Mouse (Mus musculus) gastrocnemius, adult 18-20 months (tissue): ENCODE results near the gene Pcnp. TPM values are rescaled to one million over a fixed set of nuclear protein-coding genes. Genes with fewer than 3 reads are reported as not detected.

Experiments used
- DNase-seq: peaks from one replicate; pipeline ENCODE4 v3.0.0; 2021; ENCODE audit warnings: low spot score
- total RNA-seq, 2 experiments: library from RNA; stranded (reverse); gene quantifications; 2 replicates each; pipeline ENCODE4 v1.2.3; 2021

The Pcnp gene
- total RNA-seq, 2 experiments from 2014 or later: 56.6 to 57.2 TPM

GRCm38 (mm10) chr16:56037138-56038010 is 7.8 kb upstream of the Pcnp start, which contains the start of gene Trmt10c:
Trmt10c (minus strand) TSS chr16:56037819.
- peak; percentile 93 for DNase-seq

GRCm38 (mm10) chr16:56036501-56036900 is 7.0 kb upstream of the Pcnp start:
- DNase-seq: no peak

GRCm38 (mm10) chr16:56034566-56034965 is 5.0 kb upstream of the Pcnp start:
- DNase-seq: no peak

- no peak for DNase-seq
These were observed 602 bp downstream of the Pcnp start for GRCm38 (mm10) chr16:56028722-56029551.

- no peak for DNase-seq
These were observed 1.5 kb downstream of the Pcnp start for GRCm38 (mm10) chr16:56027854-56028629.

GRCm38 (mm10) chr16:56019660-56020059 is 9.9 kb downstream of the Pcnp start:
- no peak for DNase-seq

- DNase-seq: no peak
These were observed 15.5 kb downstream of the Pcnp start for GRCm38 (mm10) chr16:56014076-56014475.

- no peak for DNase-seq
These were observed 16.5 kb downstream of the Pcnp start for GRCm38 (mm10) chr16:56012789-56013743.

GRCm38 (mm10) chr16:56008862-56009261 is 20.7 kb downstream of the Pcnp start:
- no peak for DNase-seq

GRCm38 (mm10) chr16:56006798-56007197 is 22.7 kb downstream of the Pcnp start:
- DNase-seq: no peak

GRCm38 (mm10) chr16:55994235-55994634 is 35.3 kb downstream of the Pcnp start:
- no peak for DNase-seq

GRCm38 (mm10) chr16:55990311-55990710 is 39.2 kb downstream of the Pcnp start:
- DNase-seq: no peak

- no peak for DNase-seq
These were observed 43.5 kb downstream of the Pcnp start for GRCm38 (mm10) chr16:55986001-55986400.

- DNase-seq: peak; percentile 68
These were observed 54.6 kb downstream of the Pcnp start for GRCm38 (mm10) chr16:55974903-55975285.

- peak; percentile 92 for DNase-seq
These were observed 55.2 kb downstream of the Pcnp start for GRCm38 (mm10) chr16:55974256-55974902.

GRCm38 (mm10) chr16:55973431-55974255 is 55.9 kb downstream of the Pcnp start, which contains the start of gene Zbtb11:
Zbtb11 (plus strand) TSS chr16:55973883.
- DNase-seq: peak; percentile 99

GRCm38 (mm10) chr16:55972626-55973201 is 56.8 kb downstream of the Pcnp start:
- DNase-seq: no peak
